Mouse (Mus musculus) kidney, adult 2 months (tissue): ENCODE data around the gene Anxa9. TPM values are rescaled to one million over a fixed set of nuclear protein-coding genes. Genes with fewer than 3 reads are reported as not detected.
A peak's percentile ranks its signal among the peaks of the same experiment; 100 is the strongest.

ENCODE experiments used
- DNase-seq: peaks from one replicate; pipeline ENCODE4 v3.0.0; 2021
- H3K27ac ChIP-seq: fragments of 200-500 bp; 2 replicates; pipeline ENCODE4 v1.5.1; 2012; ENCODE audit warnings: low read depth, low read length, control low read depth, inconsistent platforms; ENCODE audit not compliant: insufficient read depth
- H3K27me3 ChIP-seq: fragments of 200-500 bp; replicated peaks from 2 replicates; pipeline ENCODE4 v1.6.1; 2012; ENCODE audit warnings: mild to moderate bottlenecking, moderate library complexity, low read length, inconsistent platforms; ENCODE audit not compliant: control insufficient read depth, insufficient read depth
- H3K36me3 ChIP-seq: fragments of 200-500 bp; 2 replicates; pipeline ENCODE4 v1.6.1; 2012; ENCODE audit warnings: mild to moderate bottlenecking, moderate library complexity, low read length, inconsistent platforms; ENCODE audit not compliant: control insufficient read depth, insufficient read depth
- H3K4me1 ChIP-seq: fragments of 200-500 bp; 2 replicates; pipeline ENCODE4 v1.6.1; 2011; ENCODE audit warnings: low read length; ENCODE audit not compliant: control insufficient read depth, insufficient read depth
- H3K4me3 ChIP-seq: fragments of 200-500 bp; 2 replicates; pipeline ENCODE4 v1.5.1; 2011; ENCODE audit warnings: mild to moderate bottlenecking, low read depth, low read length, control low read depth; ENCODE audit not compliant: insufficient read depth
- CTCF ChIP-seq: fragments of 200-500 bp; conservative IDR thresholded peaks from 2 replicates; pipeline ENCODE4 v1.5.1; 2011; ENCODE audit warnings: low read depth, mild to moderate bottlenecking, control low read depth, low read length, moderate library complexity, mixed read lengths; ENCODE audit not compliant: insufficient read depth, insufficient read length
- POLR2A ChIP-seq: fragments of 200-500 bp; IDR thresholded peaks from one replicate; pipeline ENCODE4 v1.6.1; 2011; ENCODE audit warnings: low read depth, low read length, control low read depth
- WGBS: fragments of 180-500 bp; shearing (Covaris S2); methylation state at CpG from one replicate; pipeline ENCODE4 v1.1.7; 2018; 5-methylcytosine and 5-hydroxymethylcytosine counted together
- polyA plus RNA-seq: library from polyadenylated mRNA; depleted of rRNA; stranded (reverse); fragments of >200 nt; gene quantifications from 2 replicates; pipeline ENCODE4 v1.2.3, GENCODE M21; 2012

Gene Anxa9
- polyA plus RNA-seq, 1 experiment: 5.6 TPM

GRCm38 (mm10) chr3:95290156-95290555 is 16.8 kb downstream of the Anxa9 start:
- DNase-seq: no peak
- 65% methylated on average over 6 of the region's 6 CpGs for WGBS
- TF ChIP-seq POLR2A (no peak), CTCF (no peak)
- Histone ChIP-seq H3K27ac (0 out of 2 replicates have a peak overlapping the region, but pooled peaks have one; percentile 25), H3K4me1 (peaks cover 62% of the 10 kb centered on the region), H3K4me3 (no peak overlapping the region), H3K36me3 (peaks cover 8% of the 10 kb centered on the region; the same call in 1 of the 2 replicates), H3K27me3 (no peaks in the 10 kb centered on the region)

- DNase-seq: no peak
- H3K36me3 ChIP-seq: peaks cover 8% of the 10 kb centered on the region; the same call in 1 of the 2 replicates
- peaks cover 64% of the 10 kb centered on the region for H3K4me1 ChIP-seq
- no peaks in the 10 kb centered on the region for H3K27me3 ChIP-seq
- TF ChIP-seq CTCF: no peak
- no peak for TF ChIP-seq POLR2A
- H3K27ac ChIP-seq: no peak overlapping the region
- H3K4me3 ChIP-seq: no peak overlapping the region
- WGBS: 96% methylated on average over 4 of the region's 4 CpGs
These were observed 17.6 kb downstream of the Anxa9 start for GRCm38 (mm10) chr3:95289419-95289818.

GRCm38 (mm10) chr3:95287541-95287940 is 19.4 kb downstream of the Anxa9 start:
- no peaks in the 10 kb centered on the region for H3K27me3 ChIP-seq
- peak overlapping the region; percentile 87 for H3K27ac ChIP-seq
- TF ChIP-seq CTCF (no peak), POLR2A (no peak)
- peaks cover 47% of the 10 kb centered on the region for H3K4me1 ChIP-seq
- peak; percentile 62 for DNase-seq
- WGBS: 72% methylated on average over 3 of the region's 3 CpGs
- peaks cover 8% of the 10 kb centered on the region; the same call in 1 of the 2 replicates for H3K36me3 ChIP-seq
- no peak overlapping the region for H3K4me3 ChIP-seq

- TF ChIP-seq CTCF (no peak), POLR2A (no peak)
- peaks cover 44% of the 10 kb centered on the region for H3K4me1 ChIP-seq
- 0 out of 2 replicates have a peak overlapping the region, but pooled peaks have one; percentile 9 for H3K4me3 ChIP-seq
These were observed 20.5 kb downstream of the Anxa9 start for GRCm38 (mm10) chr3:95286510-95286909.

GRCm38 (mm10) chr3:95286011-95286410 is 21.0 kb downstream of the Anxa9 start:
- Histone ChIP-seq H3K27ac (peak overlapping the region; percentile 87), H3K4me3 (0 out of 2 replicates have a peak overlapping the region, but pooled peaks have one; percentile 9), H3K36me3 (peaks cover 8% of the 10 kb centered on the region; the same call in 1 of the 2 replicates), H3K4me1 (peaks cover 44% of the 10 kb centered on the region), H3K27me3 (no peaks in the 10 kb centered on the region)
- DNase-seq: peak; percentile 80
- 23% methylated on average over 5 of the region's 5 CpGs for WGBS
- TF ChIP-seq CTCF: no peak
- TF ChIP-seq POLR2A: no peak

More at GRCm38 (mm10) chr3:95286510-95286909, 20.5 kb downstream of the Anxa9 start:
- DNase-seq: peak; percentile 59
- 69% methylated on average over 7 of the region's 7 CpGs for WGBS
- Histone ChIP-seq H3K36me3 (peaks cover 8% of the 10 kb centered on the region; the same call in 1 of the 2 replicates), H3K27me3 (no peaks in the 10 kb centered on the region), H3K27ac (peak overlapping the region; percentile 87)

- Histone ChIP-seq H3K36me3 (peaks cover 8% of the 10 kb centered on the region; the same call in 1 of the 2 replicates), H3K27me3 (no peaks in the 10 kb centered on the region), H3K4me3 (no peak overlapping the region), H3K4me1 (peaks cover 40% of the 10 kb centered on the region), H3K27ac (peak overlapping the region; percentile 87)
- WGBS: 41% methylated on average over 5 of the region's 5 CpGs
- no peak for DNase-seq
- TF ChIP-seq CTCF (no peak), POLR2A (no peak)
These were observed 21.6 kb downstream of the Anxa9 start for GRCm38 (mm10) chr3:95285390-95285789.

- peaks cover 37% of the 10 kb centered on the region for H3K4me1 ChIP-seq
- 62% methylated on average over 12 of the region's 12 CpGs for WGBS
- no peak for DNase-seq
- H3K4me3 ChIP-seq: peak overlapping the region; percentile 74
- peaks cover 6% of the 10 kb centered on the region; the same call in 1 of the 2 replicates for H3K36me3 ChIP-seq
- TF ChIP-seq CTCF: no peak
- no peak for TF ChIP-seq POLR2A
- H3K27me3 ChIP-seq: no peaks in the 10 kb centered on the region
- H3K27ac ChIP-seq: peak overlapping the region; percentile 87
These were observed 22.3 kb downstream of the Anxa9 start for GRCm38 (mm10) chr3:95284501-95285281.
